Mouse (Mus musculus) CH12.LX (cell line): ENCODE measurements at regions not wholly inside any gene's neighbourhood (a gene's known extent, or its start where the extent isn't known, plus 50 kb on each side); places are given as distances from the start of the nearest gene placed in this dataset.

Experiments
- DNase-seq: peaks from one replicate; pipeline ENCODE4 v3.0.0-alpha.2; 2013; ENCODE audit errors: extremely low read depth
- H3K27ac ChIP-seq: 2 replicates; pipeline ENCODE4 v1.5.1; 2012; ENCODE audit warnings: low read depth, mild to moderate bottlenecking, control low read depth, moderate library complexity; ENCODE audit not compliant: insufficient read depth
- H3K27me3 ChIP-seq: replicated peaks from 2 replicates; pipeline ENCODE3; 2012; ENCODE audit warnings: inconsistent platforms
- H3K36me3 ChIP-seq, 2 experiments: replicated peaks in 1 of 2; 2 replicates each; pipeline versions ENCODE3 to v1.6.1; 2012; ENCODE audit warnings: inconsistent platforms in 1 of 2, low read length in 1 of 2, mild to moderate bottlenecking in 1 of 2, mixed read lengths in 1 of 2, moderate library complexity in 1 of 2; ENCODE audit not compliant: control insufficient read depth in 1 of 2, insufficient read depth in 1 of 2
- H3K4me1 ChIP-seq, 2 experiments: 2 replicates each; pipeline ENCODE4 v1.6.1; 2012; ENCODE audit warnings: inconsistent platforms in 1 of 2, moderate library complexity in 1 of 2; ENCODE audit not compliant: insufficient read depth in 2 of 2, control insufficient read depth in 1 of 2
- H3K4me2 ChIP-seq: 2 replicates; pipeline ENCODE4 v1.6.1; 2012; ENCODE audit warnings: low read depth, mild to moderate bottlenecking, control low read depth; ENCODE audit not compliant: poor library complexity, insufficient read depth, severe bottlenecking
- H3K4me3 ChIP-seq, 3 experiments: fragments of 150-350 bp in 1 of 3; sonication (generic) in 1 of 3; replicated peaks in 1 of 3; 2 replicates each; pipeline versions ENCODE3 to v1.5.1; 2011 to 2012; ENCODE audit warnings: low read depth in 2 of 3, low read length in 2 of 3, mild to moderate bottlenecking in 2 of 3, moderate library complexity in 2 of 3, control low read depth in 1 of 3, improper control_type of control experiment in 1 of 3, inconsistent platforms in 1 of 3, mixed read lengths in 1 of 3; ENCODE audit not compliant: poor library complexity in 1 of 3
- H3K79me2 ChIP-seq: replicated peaks from 2 replicates; pipeline ENCODE4 v1.6.1; 2012; ENCODE audit warnings: mild to moderate bottlenecking, moderate library complexity; ENCODE audit not compliant: control insufficient read depth, poor library complexity, insufficient read depth, severe bottlenecking; ENCODE audit errors: extremely low read depth
- H3K9ac ChIP-seq: 2 replicates; pipeline ENCODE4 v1.6.1; 2012; ENCODE audit warnings: low read depth, mild to moderate bottlenecking, control low read depth, moderate library complexity; ENCODE audit not compliant: insufficient read depth
- H3K9me3 ChIP-seq: replicated peaks from 2 replicates; pipeline ENCODE3; 2012; ENCODE audit warnings: low read length, inconsistent platforms, mixed read lengths
- CHD2 ChIP-seq: IDR thresholded peaks from 2 replicates; pipeline ENCODE4 v1.6.1; 2011; ENCODE audit warnings: low read length, improper control_type of control experiment
- CTCF ChIP-seq, 2 experiments: IDR thresholded peaks in 1 of 2; conservative IDR thresholded peaks in 1 of 2; 2 replicates each; pipeline ENCODE4 v1.5.1; 2011 to 2012; ENCODE audit warnings: low read depth in 2 of 2, low read length in 2 of 2, improper control_type of control experiment in 1 of 2, inconsistent platforms in 1 of 2, mild to moderate bottlenecking in 1 of 2, moderate library complexity in 1 of 2
- E2F4 ChIP-seq: IDR thresholded peaks from 2 replicates; pipeline ENCODE4 v1.6.1; 2011; ENCODE audit warnings: low read depth, low read length, improper control_type of control experiment; ENCODE audit not compliant: insufficient replicate concordance
- EP300 ChIP-seq: IDR thresholded peaks from 2 replicates; pipeline ENCODE4 v1.6.1; 2011; ENCODE audit warnings: low read length, improper control_type of control experiment
- ETS1 ChIP-seq: conservative IDR thresholded peaks from 2 replicates; pipeline ENCODE4 v1.6.1; 2012; ENCODE audit warnings: low read depth, mild to moderate bottlenecking, inconsistent platforms, low read length, improper control_type of control experiment, moderate library complexity
- GABPA ChIP-seq: IDR thresholded peaks from 2 replicates; pipeline ENCODE4 v1.6.1; 2012; ENCODE audit warnings: low read depth, low read length, improper control_type of control experiment, inconsistent platforms; ENCODE audit not compliant: insufficient replicate concordance
- HCFC1 ChIP-seq: IDR thresholded peaks from 2 replicates; pipeline ENCODE4 v1.6.1; 2012; ENCODE audit warnings: low read depth, mild to moderate bottlenecking, inconsistent platforms, low read length, improper control_type of control experiment
- IRF4 ChIP-seq: IDR thresholded peaks from 2 replicates; pipeline ENCODE4 v1.6.1; 2014; ENCODE audit warnings: low read depth, mild to moderate bottlenecking, inconsistent platforms, low read length, improper control_type of control experiment
- JUND ChIP-seq: conservative IDR thresholded peaks from 2 replicates; pipeline ENCODE4 v1.6.1; 2011; ENCODE audit warnings: low read depth, low read length, improper control_type of control experiment
- MAX ChIP-seq: IDR thresholded peaks from 2 replicates; pipeline ENCODE4 v1.6.1; 2011; ENCODE audit warnings: low read length, improper control_type of control experiment
- MAZ ChIP-seq: IDR thresholded peaks from 2 replicates; pipeline ENCODE4 v1.6.1; 2012; ENCODE audit warnings: low read depth, mild to moderate bottlenecking, inconsistent platforms, low read length, improper control_type of control experiment, moderate library complexity
- MEF2A ChIP-seq: IDR thresholded peaks from 2 replicates; pipeline ENCODE4 v1.6.1; 2014; ENCODE audit warnings: low read depth, mild to moderate bottlenecking, inconsistent platforms, low read length, improper control_type of control experiment, borderline replicate concordance
- MYC ChIP-seq: IDR thresholded peaks from 2 replicates; pipeline ENCODE4 v1.6.1; 2011; ENCODE audit warnings: low read depth, mild to moderate bottlenecking, improper control_type of control experiment, low read length
- NRF1 ChIP-seq: IDR thresholded peaks from 2 replicates; pipeline ENCODE4 v1.6.1; 2014; ENCODE audit warnings: low read depth, mild to moderate bottlenecking, inconsistent platforms, low read length, improper control_type of control experiment, moderate library complexity
- POLR2A ChIP-seq: IDR thresholded peaks from 2 replicates; pipeline ENCODE4 v1.6.1; 2011; ENCODE audit warnings: low read depth, mild to moderate bottlenecking, improper control_type of control experiment, low read length
- RAD21 ChIP-seq: IDR thresholded peaks from 2 replicates; pipeline ENCODE4 v1.6.1; 2011; ENCODE audit warnings: low read depth, mild to moderate bottlenecking, low read length, improper control_type of control experiment, moderate library complexity
- RCOR1 ChIP-seq: conservative IDR thresholded peaks from 2 replicates; pipeline ENCODE4 v1.6.1; 2012; ENCODE audit warnings: low read depth, mild to moderate bottlenecking, inconsistent platforms, low read length, improper control_type of control experiment
- SIN3A ChIP-seq: IDR thresholded peaks from 2 replicates; pipeline ENCODE4 v1.6.1; 2012; ENCODE audit warnings: low read length, improper control_type of control experiment, inconsistent platforms
- SMC3 ChIP-seq: IDR thresholded peaks from 2 replicates; pipeline ENCODE4 v1.6.1; 2011; ENCODE audit warnings: low read depth, low read length, improper control_type of control experiment
- TBP ChIP-seq: conservative IDR thresholded peaks from 2 replicates; pipeline ENCODE4 v1.6.1; 2011; ENCODE audit warnings: low read depth, low read length, improper control_type of control experiment
- TCF12 ChIP-seq: IDR thresholded peaks from 2 replicates; pipeline ENCODE4 v1.6.1; 2014; ENCODE audit warnings: low read depth, mild to moderate bottlenecking, inconsistent platforms, low read length, improper control_type of control experiment
- USF1 ChIP-seq: IDR thresholded peaks from 2 replicates; pipeline ENCODE4 v1.6.1; 2014; ENCODE audit warnings: low read depth, mild to moderate bottlenecking, inconsistent platforms, low read length, improper control_type of control experiment
- ZKSCAN1 ChIP-seq: IDR thresholded peaks from 2 replicates; pipeline ENCODE4 v1.6.1; 2012; ENCODE audit warnings: low read depth, inconsistent platforms, low read length, improper control_type of control experiment, borderline replicate concordance
- ZMIZ1 ChIP-seq: IDR thresholded peaks from 2 replicates; pipeline ENCODE4 v1.6.1; 2012; ENCODE audit warnings: low read depth, mild to moderate bottlenecking, inconsistent platforms, low read length, improper control_type of control experiment
- ZNF384 ChIP-seq: IDR thresholded peaks from 2 replicates; pipeline ENCODE4 v1.6.1; 2012; ENCODE audit warnings: low read depth, low read length, improper control_type of control experiment, inconsistent platforms
- dilution Hi-C: fragments of 300-500 bp; cut with MboI; formaldehyde crosslinking; loops from 2 replicates; pipeline ENCODE4 v1.14.3; 2020; ENCODE audit warnings: low sequenced_read_pairs; ENCODE audit not compliant: extremely low pct_unique_long_range_greater_than_20kb, extremely low pct_ligation_motif_present
- in situ Hi-C: fragments of 300-500 bp; cut with MboI; formaldehyde crosslinking; loops from 3 replicates; pipeline ENCODE4 v1.14.3; 2019; ENCODE audit warnings: low sequenced_read_pairs, low pct_ligation_motif_present, low pct_unique_long_range_greater_than_20kb, mixed read lengths

DNA sequence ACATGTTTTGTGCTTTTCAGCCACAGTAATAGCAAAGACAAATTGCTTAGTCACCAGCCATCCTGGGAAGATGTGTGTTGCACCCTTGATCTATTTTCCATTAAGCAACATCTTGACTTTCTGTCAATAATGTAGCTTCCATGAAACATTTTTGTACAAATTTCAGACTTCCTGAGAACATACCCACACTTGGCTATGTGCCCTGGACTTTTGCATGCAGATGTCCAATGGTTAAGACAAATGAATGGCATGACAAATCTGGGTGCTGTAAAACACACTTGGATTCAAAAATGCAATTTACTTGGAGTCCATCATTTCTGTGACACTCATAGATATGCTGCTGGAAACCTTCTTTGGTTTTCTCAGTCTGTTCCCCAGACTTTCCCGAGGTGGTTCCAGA is 549.9 kb downstream of the Tm4sf1 start:
- peaks cover 62% of the 10 kb centered on the region for H3K9me3 ChIP-seq
- H3K27ac ChIP-seq: no peak overlapping the region
- in situ Hi-C loops (no loop called here), dilution Hi-C loops (no loop called here)
- H3K27me3 ChIP-seq: no peaks in the 10 kb centered on the region
- DNase-seq: no peak
- H3K4me3 ChIP-seq: no peak overlapping the region
- no peak overlapping the region for H3K9ac ChIP-seq
- H3K79me2 ChIP-seq: no peaks in the 10 kb centered on the region
- H3K36me3 ChIP-seq: no peaks in the 10 kb centered on the region
- no peak for TF ChIP-seq EP300
- no peak for TF ChIP-seq GABPA
- no peak for TF ChIP-seq SMC3
- no peak for TF ChIP-seq TBP
- TF ChIP-seq MYC: no peak
- TF ChIP-seq RCOR1: no peak
- TF ChIP-seq HCFC1: no peak
- no peak for TF ChIP-seq JUND
- no peak for TF ChIP-seq MEF2A
- TF ChIP-seq NRF1: no peak
- no peak for TF ChIP-seq CHD2
- no peak for TF ChIP-seq POLR2A
- no peak for TF ChIP-seq ZKSCAN1
- no peak for TF ChIP-seq RAD21
- TF ChIP-seq SIN3A: no peak
- TF ChIP-seq, all 38 proteins: peak for 0
- Histone ChIP-seq H3K4me2 (no peak overlapping the region), H3K4me1 (no peaks in the 10 kb centered on the region)

DNA sequence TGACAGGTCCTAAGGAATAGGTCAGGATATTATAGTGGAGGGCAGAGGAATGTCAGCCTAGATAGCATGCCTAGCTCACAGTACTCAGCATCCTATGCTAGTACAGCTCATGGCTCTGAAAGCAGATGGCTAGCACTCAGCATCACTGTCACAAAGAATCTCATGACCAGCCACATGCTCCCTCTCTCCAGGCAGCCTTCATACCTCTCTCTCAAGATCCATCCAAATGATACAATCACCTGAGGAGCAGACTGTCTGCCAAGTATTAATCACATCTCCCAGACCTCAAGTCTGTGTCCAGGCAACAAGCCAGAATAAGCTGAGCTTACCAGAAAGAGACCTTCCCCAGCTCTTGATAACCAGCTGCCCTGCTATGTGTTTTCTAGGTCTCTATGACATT is 557.4 kb upstream of the Nbea start:
- H3K36me3 ChIP-seq: no peaks in the 10 kb centered on the region
- in situ Hi-C loops: no loop called here
- no peak overlapping the region for H3K9ac ChIP-seq
- H3K4me1 ChIP-seq: no peaks in the 10 kb centered on the region
- H3K9me3 ChIP-seq: peaks cover 49% of the 10 kb centered on the region
- H3K79me2 ChIP-seq: no peaks in the 10 kb centered on the region
- no peak overlapping the region for H3K27ac ChIP-seq
- dilution Hi-C loops: no loop called here
- no peak for DNase-seq
- TF ChIP-seq TCF12 (no peak), EP300 (no peak)
- H3K4me3 ChIP-seq: no peak overlapping the region
- H3K27me3 ChIP-seq: no peaks in the 10 kb centered on the region
- no peak overlapping the region for H3K4me2 ChIP-seq

DNA sequence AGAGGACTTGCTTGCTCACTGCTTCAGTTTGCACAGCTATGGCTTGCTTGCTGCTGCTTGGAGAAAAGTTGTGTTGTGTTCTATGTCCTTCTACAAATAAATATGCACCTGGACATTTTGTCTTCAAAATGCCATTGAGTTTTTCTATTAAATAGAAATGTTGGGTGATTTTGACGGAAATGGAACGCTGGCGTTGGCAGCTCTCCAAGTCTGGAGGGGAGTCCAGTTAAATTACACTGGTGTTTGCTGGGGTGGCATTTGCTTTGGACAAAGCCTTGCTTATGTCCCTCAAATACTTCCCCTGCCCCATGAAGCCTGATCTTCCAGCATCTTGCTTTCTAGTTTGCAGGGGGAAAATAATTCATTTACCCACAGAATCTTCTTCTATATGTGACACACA is 556.0 kb upstream of the Nbea start:
- Histone ChIP-seq H3K79me2 (no peaks in the 10 kb centered on the region), H3K27me3 (no peaks in the 10 kb centered on the region), H3K27ac (no peak overlapping the region), H3K4me2 (no peak overlapping the region), H3K36me3 (no peaks in the 10 kb centered on the region), H3K4me3 (no peak overlapping the region), H3K9me3 (peaks cover 57% of the 10 kb centered on the region), H3K4me1 (no peaks in the 10 kb centered on the region), H3K9ac (no peak overlapping the region)
- TF ChIP-seq ZNF384: no peak
- no peak for TF ChIP-seq MAZ
- no peak for TF ChIP-seq USF1
- no peak for TF ChIP-seq ETS1
- TF ChIP-seq E2F4: no peak
- TF ChIP-seq CTCF (conservative IDR thresholded peaks at IDR 0.05 in 1 of 2, IDR thresholded peaks at IDR 0.05 in 1 of 2; ENCODE audit: low read depth in 2 of 2, low read length in 2 of 2): no peak
- TF ChIP-seq ZMIZ1: no peak
- TF ChIP-seq MAX: no peak
- no peak for TF ChIP-seq NRF1
- TF ChIP-seq IRF4: no peak
- no peak for TF ChIP-seq ZKSCAN1
- no peak for TF ChIP-seq SIN3A
- no peak for TF ChIP-seq TCF12
- in situ Hi-C loops: no loop called here
- dilution Hi-C loops: no loop called here
- DNase-seq: no peak
